Mouse (Mus musculus) liver, embryonic 15.5 days (tissue): ENCODE measurements around the gene Map1a. TPM values are rescaled to one million over a fixed set of nuclear protein-coding genes. Genes with fewer than 3 reads are reported as not detected.

Source experiments
- ATAC-seq: fragments of 200-750 bp; cut with Nextera tagmentation; 2 replicates; pipeline ENCODE4 v1.8.0; 2017; ENCODE audit warnings: moderate number of reproducible peaks, mild to moderate bottlenecking, moderate library complexity; ENCODE audit not compliant: insufficient read depth
- H3K27ac ChIP-seq: fragments of 300-500 bp; sonication (generic); replicated peaks from 2 replicates; pipeline ENCODE4 v1.5.1; 2015; ENCODE audit warnings: mild to moderate bottlenecking, inconsistent platforms
- H3K27me3 ChIP-seq: fragments of 300-500 bp; sonication (generic); 2 replicates; pipeline ENCODE4 v1.6.1; 2015; ENCODE audit warnings: mild to moderate bottlenecking, inconsistent platforms
- H3K36me3 ChIP-seq: fragments of 300-500 bp; sonication (generic); replicated peaks from 2 replicates; pipeline ENCODE4 v1.6.1; 2015; ENCODE audit warnings: moderate library complexity, mild to moderate bottlenecking, inconsistent platforms
- H3K4me1 ChIP-seq: fragments of 300-500 bp; sonication (generic); replicated peaks from 2 replicates; pipeline ENCODE4 v1.6.1; 2015; ENCODE audit warnings: inconsistent platforms
- H3K4me2 ChIP-seq: fragments of 300-500 bp; sonication (generic); 2 replicates; pipeline ENCODE4 v1.6.1; 2015; ENCODE audit warnings: moderate library complexity, mild to moderate bottlenecking, inconsistent platforms
- H3K4me3 ChIP-seq: fragments of 300-500 bp; sonication (generic); replicated peaks from 2 replicates; pipeline ENCODE4 v1.5.1; 2015; ENCODE audit warnings: mild to moderate bottlenecking, inconsistent platforms
- H3K9ac ChIP-seq: fragments of 300-500 bp; sonication (generic); 2 replicates; pipeline ENCODE4 v1.6.1; 2015; ENCODE audit warnings: moderate library complexity, mild to moderate bottlenecking, inconsistent platforms
- H3K9me3 ChIP-seq: fragments of 300-500 bp; sonication (generic); replicated peaks from 2 replicates; pipeline ENCODE4 v1.6.1; 2016; ENCODE audit warnings: inconsistent platforms
- WGBS: fragments of 180-500 bp; shearing (Covaris S2); methylation state at CpG from one replicate; pipeline ENCODE4 v1.1.7; 2015; ENCODE audit warnings: mixed read lengths; ENCODE audit not compliant: insufficient replicate concordance; 5-methylcytosine and 5-hydroxymethylcytosine counted together
- polyA plus RNA-seq: library from polyadenylated mRNA; unstranded; fragments of >200 nt; fragmentation: Nextera tagmentation; extraction: Ambion mirVana; gene quantifications from 2 replicates; pipeline ENCODE4 v1.2.1, GENCODE M21; 2015

Map1a gene
- polyA plus RNA-seq, 1 experiment from 2014 or later: 0.09 TPM

DNA sequence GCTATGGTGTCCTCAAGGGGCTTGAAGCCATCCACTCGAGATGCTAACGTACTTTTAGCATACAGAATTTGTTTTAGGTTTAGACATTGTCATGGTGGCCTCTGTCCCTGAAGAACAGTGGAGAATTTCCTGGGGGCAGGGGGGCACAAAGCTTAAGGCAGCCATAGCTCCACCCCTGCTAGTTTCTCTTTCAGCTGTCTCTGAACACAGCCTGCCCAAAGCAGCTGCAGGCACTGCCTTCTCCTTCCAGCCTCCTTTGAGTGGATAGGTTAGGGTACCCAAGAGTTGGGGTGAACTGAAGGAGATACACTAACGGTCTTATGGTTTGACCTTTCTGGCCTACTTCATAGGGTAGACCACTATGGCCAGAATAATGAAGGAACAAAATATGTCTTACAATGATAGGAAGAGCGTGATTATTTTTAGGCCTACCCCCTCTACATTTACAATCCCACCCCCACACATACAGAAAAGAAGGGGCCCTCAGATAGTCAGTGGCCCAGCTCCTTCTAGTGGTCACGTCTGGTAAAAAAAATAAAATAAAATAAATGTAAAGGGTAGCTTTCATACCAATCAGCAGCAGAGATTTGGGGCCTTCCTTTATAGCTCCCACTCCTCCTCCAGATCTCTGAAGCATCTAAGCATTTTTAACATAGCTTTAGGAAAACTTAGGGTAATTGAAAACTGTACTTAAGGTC lies 3.1 kb downstream of the Map1a start:
- no peaks in the 10 kb centered on the region for H3K36me3 ChIP-seq
- ATAC-seq: no peak
- WGBS: 47% methylated on average over 5 of the region's 5 CpGs
- peaks cover 29% of the 10 kb centered on the region for H3K4me1 ChIP-seq
- H3K9ac ChIP-seq: no peak overlapping the region
- no peak overlapping the region for H3K4me3 ChIP-seq
- H3K27me3 ChIP-seq: peaks cover 100% of the 10 kb centered on the region
- H3K9me3 ChIP-seq: no peaks in the 10 kb centered on the region
- H3K4me2 ChIP-seq: no peak overlapping the region
- H3K27ac ChIP-seq: no peak overlapping the region

DNA sequence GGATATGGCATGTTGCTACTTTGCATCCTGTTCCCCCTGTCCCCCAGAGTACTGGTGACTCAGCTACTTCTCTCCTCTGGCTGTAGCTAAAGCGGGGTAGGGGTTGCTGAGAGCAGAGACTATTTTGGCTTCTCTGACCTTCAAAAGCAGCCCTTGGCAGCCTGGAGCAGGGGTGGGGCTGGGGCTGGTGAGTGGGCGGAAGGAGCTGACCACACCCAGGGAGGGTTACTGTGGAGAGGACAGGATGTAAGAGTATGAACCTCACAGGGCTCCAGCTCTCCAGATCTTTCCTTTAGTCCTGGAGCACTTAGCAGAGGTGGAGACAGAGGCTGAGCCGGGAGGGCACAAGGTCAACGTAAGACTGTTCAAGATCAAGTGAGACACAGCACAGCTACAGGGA lies 4.8 kb downstream of the Map1a start:
- no peaks in the 10 kb centered on the region for H3K9me3 ChIP-seq
- no peaks in the 10 kb centered on the region for H3K36me3 ChIP-seq
- no peak overlapping the region for H3K9ac ChIP-seq
- H3K27me3 ChIP-seq: peaks cover 100% of the 10 kb centered on the region
- no peak overlapping the region for H3K4me3 ChIP-seq
- H3K4me2 ChIP-seq: no peak overlapping the region
- 11% methylated on average over 4 of the region's 4 CpGs for WGBS
- no peak overlapping the region for H3K27ac ChIP-seq
- no peak for ATAC-seq
- peaks cover 25% of the 10 kb centered on the region for H3K4me1 ChIP-seq

DNA sequence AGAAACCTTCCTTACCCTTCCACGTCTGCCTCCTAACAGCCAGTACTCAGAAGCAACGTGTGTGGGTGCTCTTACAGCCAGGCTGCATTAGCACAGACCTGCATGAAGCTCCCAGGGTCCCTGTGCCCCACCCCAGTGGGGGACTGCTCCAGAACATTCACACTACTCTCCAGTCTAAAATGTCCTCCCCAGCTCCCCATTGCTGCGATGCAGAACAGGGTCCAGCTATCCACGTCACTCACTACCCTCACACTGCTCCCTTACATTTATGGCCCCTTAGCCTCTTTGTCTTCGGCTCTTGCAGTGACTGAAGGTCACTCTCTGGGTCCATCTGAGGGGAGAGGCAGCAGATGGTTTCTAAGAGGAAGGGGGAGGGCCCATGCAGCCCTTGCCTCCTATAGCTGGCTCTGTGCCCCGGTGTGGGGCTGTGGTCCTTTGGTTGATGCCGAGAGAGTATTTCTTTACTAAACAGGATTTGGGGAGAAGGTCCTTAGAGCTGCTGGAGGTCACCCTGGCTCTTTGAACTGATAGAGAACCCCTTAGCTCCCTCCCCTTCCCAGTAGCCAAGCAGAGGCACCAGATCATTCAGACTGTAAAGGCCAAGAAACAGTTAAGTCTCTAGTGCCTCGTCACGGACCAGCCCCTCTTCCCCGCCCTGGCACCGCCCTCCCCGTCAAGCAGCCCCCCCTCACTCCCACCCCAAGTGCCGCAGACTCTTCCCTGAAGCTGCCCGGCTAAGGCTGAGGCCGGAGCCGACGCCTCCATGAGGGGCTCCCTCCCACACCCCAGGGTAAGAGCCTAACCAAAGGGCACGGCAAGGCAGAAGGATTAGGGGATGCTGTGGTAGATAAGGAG lies 5.6 kb downstream of the Map1a start:
- ATAC-seq: no peak
- Histone ChIP-seq H3K9me3 (no peaks in the 10 kb centered on the region), H3K36me3 (no peaks in the 10 kb centered on the region), H3K9ac (no peak overlapping the region), H3K4me1 (peaks cover 17% of the 10 kb centered on the region), H3K27ac (no peak overlapping the region), H3K27me3 (peaks cover 100% of the 10 kb centered on the region), H3K4me2 (no peak overlapping the region), H3K4me3 (no peak overlapping the region)
- WGBS: 3% methylated on average over 18 of the region's 18 CpGs

DNA sequence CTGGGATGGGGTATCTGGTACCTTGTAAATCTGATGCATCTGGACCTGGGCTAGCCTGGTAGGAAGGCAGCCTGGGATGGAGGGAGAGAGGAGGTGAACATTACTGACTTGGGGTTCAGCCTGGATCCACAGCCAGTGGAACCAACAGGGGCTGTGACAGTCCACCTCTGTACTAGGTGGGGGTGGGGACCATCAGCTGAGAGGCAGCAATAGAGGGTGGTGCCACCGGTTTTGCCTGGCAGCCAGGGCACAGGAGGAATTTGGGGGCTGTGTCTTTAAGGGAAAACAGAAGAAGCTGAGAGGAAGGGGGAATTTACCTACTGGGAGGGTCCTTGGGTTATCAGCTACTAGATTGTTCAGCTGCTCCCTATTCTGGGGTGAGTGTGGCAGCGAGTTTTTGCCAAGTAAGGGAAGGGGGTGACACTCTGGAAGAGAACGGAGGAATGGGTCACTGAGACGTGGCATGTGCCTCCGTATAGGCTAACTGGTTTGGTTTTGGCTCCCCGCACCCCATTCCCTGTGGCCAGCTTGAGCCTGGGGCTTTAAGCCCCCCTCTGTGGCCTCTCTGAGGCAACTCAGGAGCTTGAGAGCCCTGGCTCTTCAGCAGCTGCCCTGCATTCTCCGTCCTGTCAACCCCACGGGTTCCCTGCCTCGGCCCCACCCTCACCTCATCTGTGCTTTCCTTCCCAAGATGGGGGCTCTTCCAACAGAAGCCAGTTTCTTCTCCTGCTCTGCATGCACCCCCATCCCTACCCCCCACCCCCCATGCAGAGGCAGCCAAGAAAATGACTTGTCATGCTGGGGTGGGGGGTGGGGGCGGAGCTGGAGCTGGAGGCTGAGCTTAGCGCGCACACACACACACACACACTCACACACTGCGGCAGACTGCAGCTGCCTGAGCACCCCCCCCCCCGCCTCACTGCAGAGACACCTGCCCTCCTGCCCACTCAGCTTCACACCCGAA lies 6.5 kb downstream of the Map1a start:
- Histone ChIP-seq H3K4me3 (peak overlapping the region; percentile 4), H3K4me2 (peak overlapping the region; percentile 23; the same call in 1 of the 2 replicates), H3K9me3 (no peaks in the 10 kb centered on the region), H3K9ac (no peak overlapping the region), H3K27me3 (peaks cover 100% of the 10 kb centered on the region), H3K4me1 (peaks cover 14% of the 10 kb centered on the region; the same call in 1 of the 2 replicates), H3K27ac (no peak overlapping the region), H3K36me3 (no peaks in the 10 kb centered on the region)
- no peak for ATAC-seq
- under 1% methylated on average over 15 of the region's 15 CpGs for WGBS

DNA sequence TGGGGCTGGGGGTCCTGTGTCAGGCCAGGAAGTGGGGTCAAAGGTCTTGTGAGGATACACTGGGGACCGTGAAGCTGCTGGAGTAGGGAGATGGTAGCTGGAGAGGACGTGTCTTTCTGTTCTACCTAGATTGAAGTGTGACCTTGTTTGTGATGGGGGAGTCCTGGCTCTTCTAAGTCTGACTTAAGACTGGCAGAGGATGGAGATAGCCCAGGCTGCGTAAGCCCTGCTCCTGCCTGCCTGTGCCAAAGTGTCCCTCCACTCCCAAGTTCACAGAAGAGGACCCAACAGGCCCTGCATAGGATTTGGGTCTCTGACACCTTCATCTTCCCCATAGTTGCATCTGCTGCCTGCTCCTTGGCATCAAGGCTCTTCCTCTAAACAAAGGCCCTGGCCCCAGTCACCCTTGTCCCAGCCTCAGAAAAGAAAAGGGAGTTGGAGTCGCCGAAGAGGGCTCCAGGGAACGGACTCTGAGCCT lies 7.4 kb downstream of the Map1a start:
- WGBS: 12% methylated on average over 6 of the region's 6 CpGs
- Histone ChIP-seq H3K36me3 (no peaks in the 10 kb centered on the region), H3K9ac (no peak overlapping the region), H3K4me1 (peaks cover 14% of the 10 kb centered on the region; the same call in 1 of the 2 replicates), H3K4me3 (no peak overlapping the region), H3K9me3 (no peaks in the 10 kb centered on the region), H3K27me3 (peaks cover 100% of the 10 kb centered on the region), H3K27ac (no peak overlapping the region), H3K4me2 (no peak overlapping the region)
- ATAC-seq: no peak

DNA sequence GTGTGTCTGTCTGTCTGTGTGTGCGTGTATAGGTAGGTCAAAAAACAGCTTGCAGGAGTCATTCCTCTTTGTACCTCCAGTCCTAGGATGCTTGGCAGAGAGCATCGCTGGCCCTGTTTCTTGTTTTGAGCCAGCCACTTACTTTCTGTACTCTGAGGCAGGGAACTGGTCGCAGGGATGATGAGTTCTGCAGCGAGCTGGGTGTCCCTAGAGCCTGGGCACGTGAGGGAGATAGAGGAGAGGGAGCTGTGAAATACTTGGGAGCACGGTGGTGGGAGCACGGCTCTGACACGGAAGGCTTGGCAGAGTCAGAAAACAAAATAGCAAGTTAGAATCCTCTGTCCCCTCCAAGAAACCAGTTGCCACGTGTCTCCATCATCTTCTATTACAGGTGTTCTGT lies 8.3 kb downstream of the Map1a start:
- H3K27me3 ChIP-seq: peaks cover 100% of the 10 kb centered on the region
- ATAC-seq: no peak
- H3K4me1 ChIP-seq: peaks cover 14% of the 10 kb centered on the region; the same call in 1 of the 2 replicates
- no peak overlapping the region for H3K4me2 ChIP-seq
- no peaks in the 10 kb centered on the region for H3K9me3 ChIP-seq
- no peak overlapping the region for H3K27ac ChIP-seq
- no peak overlapping the region for H3K4me3 ChIP-seq
- 7% methylated on average over 9 of the region's 9 CpGs for WGBS
- H3K36me3 ChIP-seq: no peaks in the 10 kb centered on the region
- no peak overlapping the region for H3K9ac ChIP-seq

DNA sequence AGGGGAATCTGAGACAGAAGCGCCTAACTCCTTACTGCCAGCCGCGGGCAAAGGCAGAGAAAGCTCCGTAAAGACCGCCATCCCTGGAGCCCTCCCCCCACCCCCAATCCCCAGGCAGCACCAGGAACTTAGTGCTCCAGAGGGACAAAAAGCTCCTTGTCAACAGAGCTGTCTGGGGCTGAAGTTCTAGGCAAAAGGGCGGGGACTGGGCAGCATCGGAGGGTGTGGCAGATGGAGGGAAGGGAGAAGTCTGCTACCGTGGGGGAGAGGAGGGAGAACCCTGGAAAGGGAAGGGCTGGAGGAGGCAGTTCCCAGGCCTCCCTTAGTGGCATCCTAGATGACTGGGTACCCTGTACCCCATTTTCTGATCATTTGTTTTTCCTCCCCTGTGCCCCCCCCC lies 8.7 kb downstream of the Map1a start:
- no peak for ATAC-seq
- Histone ChIP-seq H3K27me3 (peaks cover 100% of the 10 kb centered on the region), H3K4me2 (no peak overlapping the region), H3K9ac (no peak overlapping the region), H3K36me3 (no peaks in the 10 kb centered on the region), H3K4me1 (peaks cover 14% of the 10 kb centered on the region; the same call in 1 of the 2 replicates), H3K27ac (no peak overlapping the region), H3K9me3 (no peaks in the 10 kb centered on the region), H3K4me3 (no peak overlapping the region)
- WGBS: 8% methylated on average over 8 of the region's 8 CpGs

DNA sequence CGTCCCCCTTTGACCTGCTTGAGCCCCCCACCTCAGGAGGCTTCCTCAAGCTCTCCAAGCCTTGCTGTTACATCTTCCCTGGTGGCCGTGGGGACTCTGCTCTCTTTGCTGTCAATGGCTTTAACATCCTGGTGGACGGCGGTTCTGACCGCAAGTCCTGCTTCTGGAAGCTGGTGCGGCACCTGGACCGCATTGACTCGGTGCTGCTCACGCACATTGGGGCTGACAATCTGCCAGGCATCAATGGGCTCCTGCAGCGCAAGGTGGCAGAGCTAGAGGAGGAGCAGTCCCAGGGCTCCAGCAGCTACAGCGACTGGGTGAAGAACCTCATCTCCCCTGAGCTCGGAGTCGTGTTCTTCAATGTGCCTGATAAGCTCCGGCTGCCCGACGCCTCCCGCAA lies 10.1 kb downstream of the Map1a start:
- H3K9ac ChIP-seq: no peak overlapping the region
- H3K4me1 ChIP-seq: 0 out of 2 replicates have a peak, but pooled peaks cover 8% of the 10 kb centered on the region
- H3K27me3 ChIP-seq: peaks cover 98% of the 10 kb centered on the region
- no peak for ATAC-seq
- H3K9me3 ChIP-seq: no peaks in the 10 kb centered on the region
- H3K4me2 ChIP-seq: no peak overlapping the region
- H3K4me3 ChIP-seq: no peak overlapping the region
- no peak overlapping the region for H3K27ac ChIP-seq
- H3K36me3 ChIP-seq: no peaks in the 10 kb centered on the region
- WGBS: 77% methylated on average over 17 of the region's 17 CpGs

DNA sequence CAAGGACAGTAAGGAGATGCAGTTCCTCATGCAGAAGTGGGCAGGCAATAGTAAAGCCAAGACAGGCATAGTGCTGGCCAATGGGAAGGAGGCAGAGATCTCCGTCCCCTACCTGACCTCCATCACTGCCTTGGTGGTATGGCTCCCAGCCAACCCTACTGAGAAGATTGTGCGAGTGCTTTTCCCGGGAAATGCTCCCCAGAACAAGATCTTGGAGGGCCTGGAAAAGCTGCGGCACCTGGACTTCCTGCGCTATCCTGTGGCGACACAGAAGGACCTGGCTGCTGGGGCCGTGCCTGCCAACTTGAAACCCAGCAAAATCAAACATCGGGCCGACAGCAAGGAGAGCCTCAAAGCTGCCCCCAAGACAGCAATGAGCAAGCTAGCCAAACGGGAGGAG lies 10.6 kb downstream of the Map1a start:
- no peak overlapping the region for H3K4me2 ChIP-seq
- 0 out of 2 replicates have a peak, but pooled peaks cover 8% of the 10 kb centered on the region for H3K4me1 ChIP-seq
- no peak overlapping the region for H3K4me3 ChIP-seq
- H3K27me3 ChIP-seq: peaks cover 98% of the 10 kb centered on the region
- WGBS: 65% methylated on average over 10 of the region's 10 CpGs
- H3K9ac ChIP-seq: no peak overlapping the region
- H3K27ac ChIP-seq: no peak overlapping the region
- no peaks in the 10 kb centered on the region for H3K36me3 ChIP-seq
- no peak for ATAC-seq
- no peaks in the 10 kb centered on the region for H3K9me3 ChIP-seq

DNA sequence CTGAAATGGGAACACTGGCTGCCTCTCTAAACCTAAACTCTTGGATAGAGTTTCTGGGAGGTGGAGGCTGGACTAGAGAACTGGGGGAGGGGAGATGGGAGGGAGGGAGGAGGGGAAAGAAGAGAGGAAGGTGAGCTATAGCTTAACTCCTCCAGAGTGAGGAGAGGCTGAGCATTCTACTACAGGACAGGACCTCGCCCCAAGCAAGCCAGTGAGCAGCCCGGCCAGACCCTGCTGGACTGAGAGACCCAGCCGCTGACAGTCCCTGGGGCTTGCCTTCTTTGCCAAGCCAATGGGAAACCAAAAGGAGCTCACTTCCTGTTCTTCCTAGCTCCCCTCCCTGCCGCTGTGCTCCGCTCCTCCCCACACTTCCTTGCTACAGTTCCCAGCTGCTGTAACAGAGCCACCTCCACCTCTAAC lies 19.6 kb downstream of the Map1a start:
- Histone ChIP-seq H3K4me2 (peak overlapping the region; percentile 23), H3K36me3 (no peaks in the 10 kb centered on the region), H3K9ac (no peak overlapping the region), H3K4me1 (no peaks in the 10 kb centered on the region), H3K9me3 (no peaks in the 10 kb centered on the region), H3K27me3 (peaks cover 42% of the 10 kb centered on the region), H3K27ac (no peak overlapping the region), H3K4me3 (no peak overlapping the region)
- ATAC-seq: no peak
- WGBS: 12% methylated on average over 5 of the region's 5 CpGs
